Mouse (Mus musculus) megakaryocyte, embryonic 14.5 days (primary cell): ENCODE data around the gene Zfp941. TPM values are rescaled to one million over a fixed set of nuclear protein-coding genes. Genes with fewer than 3 reads are reported as not detected.

ENCODE experiments used
- H3K27me3 ChIP-seq: replicated peaks from 2 replicates; pipeline ENCODE3; 2012; ENCODE audit warnings: inconsistent platforms
- H3K36me3 ChIP-seq: replicated peaks from 2 replicates; pipeline ENCODE3; 2012; ENCODE audit warnings: low read length, inconsistent platforms, mixed read lengths
- H3K4me1 ChIP-seq: 2 replicates; pipeline ENCODE4 v1.6.1; 2012; ENCODE audit warnings: inconsistent platforms
- H3K4me3 ChIP-seq: replicated peaks from 2 replicates; pipeline ENCODE3; 2012; ENCODE audit warnings: moderate library complexity, mild to moderate bottlenecking, inconsistent platforms
- H3K9me3 ChIP-seq: 2 replicates; pipeline ENCODE4 v1.6.1; 2012; ENCODE audit warnings: inconsistent platforms
- FLI1 ChIP-seq: IDR thresholded peaks from 2 replicates; pipeline ENCODE4 v1.6.1; 2012; ENCODE audit warnings: low read length, inconsistent platforms, mixed read lengths
- GATA1 ChIP-seq: IDR thresholded peaks from 3 replicates; pipeline ENCODE4 v1.6.1; 2012; ENCODE audit warnings: mixed read lengths, low read length, inconsistent platforms, borderline replicate concordance
- polyA plus RNA-seq: library from polyadenylated mRNA; stranded (reverse); fragments of >175 nt; gene quantifications from 2 replicates; pipeline ENCODE4 v1.2.3, GENCODE M21; 2012; ENCODE audit warnings: low replicate concordance; ENCODE audit not compliant: insufficient read depth

Gene Zfp941
- polyA plus RNA-seq, 1 experiment = not detected

DNA sequence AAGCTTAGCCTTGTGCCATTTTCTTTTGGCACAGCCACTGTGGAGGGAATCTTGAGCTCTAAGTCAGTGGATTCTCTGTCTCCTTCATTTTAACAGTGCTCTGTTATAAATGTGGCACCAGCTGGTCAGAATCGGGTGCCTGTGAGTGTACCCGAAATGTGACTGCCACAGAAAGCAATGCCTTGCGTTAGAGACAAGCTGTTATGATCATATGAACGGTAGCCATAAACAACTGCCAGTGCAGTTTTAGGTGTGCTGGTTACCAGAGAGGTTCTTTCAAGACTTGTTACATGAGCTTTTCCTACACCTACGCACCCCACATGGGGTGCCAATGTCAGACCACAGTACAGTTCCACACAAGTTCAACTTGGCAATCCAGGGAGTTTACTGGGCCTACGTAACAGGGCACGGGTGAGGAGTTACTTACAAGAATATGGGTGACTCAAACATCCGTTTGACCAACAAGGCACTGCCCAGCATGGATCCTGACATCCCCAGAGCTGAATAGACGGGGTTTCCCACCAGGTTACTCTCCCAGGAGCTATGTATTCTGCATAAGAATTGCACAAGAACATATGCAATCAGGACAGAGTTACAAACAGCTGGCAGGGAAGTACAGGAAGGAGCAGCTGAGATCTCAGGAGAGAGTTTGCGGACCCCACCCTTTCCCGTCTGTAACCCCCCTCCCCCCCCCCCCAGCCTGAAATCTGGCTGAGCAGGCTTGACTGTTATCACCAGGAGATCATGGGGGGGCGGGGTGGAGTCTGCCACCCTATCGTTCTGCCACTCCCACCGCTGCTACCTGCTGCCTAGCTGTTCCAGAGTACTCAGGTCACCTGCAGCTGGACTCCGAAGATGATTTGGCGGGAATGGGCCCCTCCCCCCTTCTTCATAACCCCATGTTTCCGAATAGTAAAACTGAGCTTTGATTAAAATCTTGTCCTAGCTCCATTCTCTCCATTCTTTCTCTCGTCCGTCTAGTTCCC, 19.1 kb upstream of the Zfp941 start:
- H3K4me3 ChIP-seq = no peak overlapping the region
- peaks cover 76% of the 10 kb centered on the region for H3K27me3 ChIP-seq
- H3K9me3 ChIP-seq = no peaks in the 10 kb centered on the region
- H3K4me1 ChIP-seq = peaks cover 34% of the 10 kb centered on the region
- TF ChIP-seq GATA1 (no peak), FLI1 (no peak)
- H3K36me3 ChIP-seq = no peaks in the 10 kb centered on the region

DNA sequence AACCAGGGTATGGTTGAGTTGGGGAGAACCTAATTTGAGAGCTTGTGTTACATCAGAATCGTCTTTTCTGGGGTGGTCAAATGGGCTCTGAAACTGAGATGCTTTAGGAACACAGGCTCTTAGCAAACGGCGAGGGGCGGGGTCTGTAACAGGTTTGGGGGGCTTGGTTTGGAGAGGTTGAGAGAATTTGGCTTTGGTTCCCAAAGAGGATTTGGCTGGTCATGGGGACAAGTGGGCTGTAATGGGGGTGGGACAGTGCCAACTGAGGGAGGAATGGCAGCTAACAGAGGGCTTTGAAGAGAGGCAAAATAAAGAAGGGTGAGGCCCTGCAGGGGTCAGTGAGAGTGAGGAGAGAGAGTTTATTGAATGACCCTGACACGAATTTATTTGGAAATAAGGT, 17.6 kb upstream of the Zfp941 start:
- TF ChIP-seq GATA1 = no peak
- no peak for TF ChIP-seq FLI1
- no peak overlapping the region for H3K4me3 ChIP-seq
- no peaks in the 10 kb centered on the region for H3K9me3 ChIP-seq
- no peaks in the 10 kb centered on the region for H3K36me3 ChIP-seq
- peaks cover 88% of the 10 kb centered on the region for H3K27me3 ChIP-seq
- peaks cover 24% of the 10 kb centered on the region for H3K4me1 ChIP-seq

DNA sequence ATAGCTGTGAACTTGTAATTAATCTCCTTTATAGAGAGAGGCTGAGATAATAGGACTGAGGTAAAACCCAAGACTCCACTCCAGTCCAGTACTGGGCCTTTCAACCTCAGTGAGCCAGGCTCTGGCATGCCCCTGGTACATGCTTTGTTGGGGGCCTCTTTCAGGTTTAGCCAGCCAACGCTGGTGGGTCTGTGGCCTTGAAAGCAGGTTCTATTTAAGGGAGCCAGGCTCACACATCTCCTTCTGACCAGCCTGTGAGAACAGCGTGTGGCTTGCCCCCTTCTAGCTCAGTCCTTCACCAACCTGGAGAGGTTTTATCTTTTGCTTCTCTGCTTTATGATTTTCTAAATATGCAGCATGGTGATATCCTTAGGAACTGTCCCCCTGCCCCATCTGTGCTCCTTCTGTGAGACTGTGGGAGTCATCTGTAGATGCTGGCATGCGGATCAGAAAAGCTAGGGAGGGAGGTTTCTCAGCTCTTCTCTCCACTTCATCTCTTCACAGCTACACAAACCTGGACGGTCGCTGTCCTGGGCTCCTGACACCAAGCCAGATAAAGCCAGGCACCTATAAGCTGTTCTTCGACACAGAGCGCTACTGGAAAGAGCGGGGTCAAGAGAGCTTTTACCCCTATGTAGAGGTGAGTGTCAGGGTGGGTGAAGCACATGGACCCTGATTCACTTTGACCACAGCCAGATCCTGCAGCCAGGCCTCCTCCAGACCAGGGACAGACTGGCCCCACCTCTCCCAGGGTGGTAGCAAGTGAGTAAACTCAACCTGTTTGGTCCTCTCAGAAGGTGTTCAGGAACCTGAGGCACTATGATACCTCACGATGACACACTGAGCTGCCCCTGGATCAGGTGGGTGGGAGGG, 14.5 kb upstream of the Zfp941 start:
- Histone ChIP-seq H3K9me3 (no peaks in the 10 kb centered on the region), H3K4me3 (no peak overlapping the region), H3K4me1 (peaks cover 20% of the 10 kb centered on the region), H3K27me3 (peaks cover 82% of the 10 kb centered on the region), H3K36me3 (no peaks in the 10 kb centered on the region)
- TF ChIP-seq FLI1 (no peak), GATA1 (no peak)

DNA sequence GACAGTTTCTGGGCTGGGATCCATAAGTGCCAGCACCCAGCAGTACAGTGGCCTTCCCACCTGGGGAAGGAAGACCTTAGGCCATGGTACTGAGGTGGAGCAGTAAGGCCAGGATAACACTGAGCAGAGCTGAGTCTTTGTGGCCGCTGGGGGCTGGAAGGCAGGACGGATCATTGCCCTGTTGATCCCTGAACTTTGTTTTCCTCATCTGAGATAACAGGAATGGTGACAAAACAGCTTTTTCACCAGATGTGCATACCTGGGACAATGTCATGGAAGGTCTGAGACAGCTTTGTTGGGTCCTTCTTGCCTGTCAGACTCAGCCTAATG, 13.7 kb upstream of the Zfp941 start:
- Histone ChIP-seq H3K4me1 (peaks cover 19% of the 10 kb centered on the region), H3K27me3 (peaks cover 77% of the 10 kb centered on the region), H3K9me3 (no peaks in the 10 kb centered on the region), H3K4me3 (no peak overlapping the region), H3K36me3 (no peaks in the 10 kb centered on the region)
- TF ChIP-seq GATA1 (no peak), FLI1 (no peak)

DNA sequence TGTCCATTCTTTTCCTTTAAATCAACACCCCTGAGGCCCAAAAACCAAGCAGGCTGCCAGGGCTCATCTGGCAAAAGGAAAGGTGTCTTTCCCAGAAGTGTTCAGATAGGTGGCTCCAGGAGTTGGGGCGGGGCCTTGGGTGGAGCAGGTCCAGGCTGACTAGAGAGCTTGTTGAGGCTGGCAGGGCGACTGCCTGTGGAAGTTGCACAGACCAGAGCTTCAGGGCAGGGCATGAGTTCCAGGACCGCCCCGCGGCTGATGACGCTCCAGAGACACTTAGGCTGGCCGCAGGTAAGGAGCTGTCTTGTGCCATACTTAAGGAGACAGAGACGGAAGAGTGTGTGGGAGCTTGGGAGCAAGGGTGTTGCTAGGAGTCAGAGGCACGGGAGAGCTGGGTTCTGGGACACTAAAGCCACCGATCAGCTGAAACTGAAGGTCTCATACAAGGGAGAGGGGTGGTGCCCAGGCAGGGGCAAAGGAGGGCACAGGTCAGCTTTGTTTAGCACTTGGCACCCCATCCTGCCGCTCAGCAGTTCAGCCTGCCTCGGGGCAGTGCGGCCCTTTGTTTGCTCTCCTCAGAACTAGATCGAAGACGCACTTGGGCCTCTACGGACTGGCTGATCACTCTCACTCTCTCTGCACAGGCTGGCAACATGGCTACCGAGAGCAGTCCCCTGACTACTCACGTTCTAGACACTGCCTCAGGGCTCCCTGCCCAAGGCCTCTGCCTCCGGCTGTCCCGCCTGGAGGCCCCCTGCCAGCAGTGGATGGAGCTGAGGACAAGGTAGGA, 13.2 kb upstream of the Zfp941 start, which contains the start of gene Urah:
TSS of gene Urah (plus strand) at position 51 of the 790 bp plus-strand sequence.
- H3K27me3 ChIP-seq = peaks cover 76% of the 10 kb centered on the region
- H3K36me3 ChIP-seq = no peaks in the 10 kb centered on the region
- H3K4me3 ChIP-seq = no peak within 1 kb of the TSS
- H3K9me3 ChIP-seq = no peaks in the 10 kb centered on the region
- TF ChIP-seq FLI1 = no peak
- TF ChIP-seq GATA1 = no peak
- H3K4me1 ChIP-seq = peaks cover 19% of the 10 kb centered on the region

DNA sequence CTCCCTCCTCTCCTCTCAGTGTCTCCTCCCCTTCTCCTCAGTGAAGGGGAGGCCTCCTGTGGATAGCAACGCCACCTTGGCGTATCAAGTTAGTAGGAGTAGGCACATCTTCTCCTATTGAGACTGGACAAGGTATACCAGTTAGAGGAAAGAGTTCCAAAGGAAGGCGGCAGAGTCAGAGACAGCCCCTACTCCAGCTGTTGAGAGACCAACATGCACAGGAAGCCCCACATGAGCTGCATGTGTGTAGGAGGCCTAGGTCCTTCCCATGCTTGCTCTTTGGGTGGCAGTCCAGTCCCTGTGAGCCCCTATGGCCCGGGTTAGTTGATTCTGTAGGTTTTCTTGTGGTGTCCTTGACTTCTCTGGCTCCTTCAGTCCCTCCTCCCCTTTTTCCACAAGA, 11.4 kb upstream of the Zfp941 start:
- TF ChIP-seq FLI1 (no peak), GATA1 (no peak)
- no peak overlapping the region for H3K4me3 ChIP-seq
- H3K4me1 ChIP-seq = peaks cover 17% of the 10 kb centered on the region
- no peaks in the 10 kb centered on the region for H3K36me3 ChIP-seq
- no peaks in the 10 kb centered on the region for H3K9me3 ChIP-seq
- peaks cover 62% of the 10 kb centered on the region for H3K27me3 ChIP-seq

DNA sequence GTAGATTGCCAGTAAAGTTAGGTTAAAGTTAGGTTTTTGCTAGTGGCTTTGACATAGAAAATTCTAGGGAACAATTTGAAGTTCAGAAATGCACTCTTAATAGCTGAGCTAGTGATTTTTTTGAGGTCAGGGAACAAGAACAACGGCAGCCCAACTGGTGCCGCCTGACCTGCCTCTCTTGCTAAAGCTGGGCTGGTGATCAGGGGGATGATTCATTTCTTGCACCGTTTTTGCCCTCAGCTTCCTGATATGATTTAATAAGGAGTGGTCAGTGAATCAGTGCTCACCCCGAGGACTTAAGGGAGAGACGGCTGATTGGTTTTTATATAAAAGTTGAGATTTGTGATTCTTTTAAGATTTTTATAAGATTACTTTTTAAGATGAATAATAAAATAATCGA, 9.5 kb upstream of the Zfp941 start:
- Histone ChIP-seq H3K4me1 (peaks cover 15% of the 10 kb centered on the region), H3K9me3 (no peaks in the 10 kb centered on the region), H3K36me3 (no peaks in the 10 kb centered on the region), H3K27me3 (peaks cover 48% of the 10 kb centered on the region), H3K4me3 (no peak overlapping the region)
- TF ChIP-seq FLI1 (no peak), GATA1 (no peak)

GRCm38 (mm10) chr7:140828171-140828881, 6.3 kb upstream of the Zfp941 start:
- Histone ChIP-seq H3K9me3 (no peaks in the 10 kb centered on the region), H3K4me1 (peaks cover 10% of the 10 kb centered on the region), H3K4me3 (peak overlapping the region; percentile 80), H3K36me3 (no peaks in the 10 kb centered on the region), H3K27me3 (peaks cover 28% of the 10 kb centered on the region)
- TF ChIP-seq FLI1 (no peak), GATA1 (no peak)

GRCm38 (mm10) chr7:140822731-140823130, 753 bp upstream of the Zfp941 start:
- H3K36me3 ChIP-seq = peaks cover 3% of the 10 kb centered on the region
- no peak overlapping the region for H3K4me3 ChIP-seq
- H3K4me1 ChIP-seq = peaks cover 11% of the 10 kb centered on the region
- no peak for TF ChIP-seq GATA1
- TF ChIP-seq FLI1 = no peak
- H3K27me3 ChIP-seq = peaks cover 21% of the 10 kb centered on the region
- no peaks in the 10 kb centered on the region for H3K9me3 ChIP-seq
